Mouse (Mus musculus) heart, embryonic 11.5 days (tissue): ENCODE data around the gene Adad2. TPM values are rescaled to one million over a fixed set of nuclear protein-coding genes. Genes with fewer than 3 reads are reported as not detected.

Experiments used
- ATAC-seq: fragments of 200-750 bp; cut with Nextera tagmentation; replicated peaks from 2 replicates; pipeline ENCODE4 v1.8.0; 2017; ENCODE audit warnings: moderate library complexity; ENCODE audit not compliant: insufficient number of reproducible peaks, low FRiP score, low TSS enrichment
- H3K27ac ChIP-seq: fragments of 300-500 bp; sonication (generic); 2 replicates; pipeline ENCODE4 v1.5.1; 2014; ENCODE audit warnings: mild to moderate bottlenecking, low read depth, low read length
- H3K27me3 ChIP-seq: fragments of 300-500 bp; sonication (generic); 2 replicates; pipeline ENCODE4 v1.6.1; 2014; ENCODE audit warnings: mild to moderate bottlenecking, low read length, mixed read lengths; ENCODE audit not compliant: control insufficient read depth, insufficient read depth
- H3K36me3 ChIP-seq: fragments of 300-500 bp; sonication (generic); 2 replicates; pipeline ENCODE4 v1.6.1; 2014; ENCODE audit warnings: mild to moderate bottlenecking, low read length, moderate library complexity, mixed read lengths; ENCODE audit not compliant: control insufficient read depth, insufficient read depth
- H3K4me1 ChIP-seq: fragments of 300-500 bp; sonication (generic); 2 replicates; pipeline ENCODE4 v1.6.1; 2014; ENCODE audit warnings: low read length; ENCODE audit not compliant: control insufficient read depth, insufficient read depth
- H3K4me2 ChIP-seq: fragments of 300-500 bp; sonication (generic); 2 replicates; pipeline ENCODE4 v1.6.1; 2014; ENCODE audit warnings: mild to moderate bottlenecking, moderate library complexity
- H3K4me3 ChIP-seq: fragments of 300-500 bp; sonication (generic); 2 replicates; pipeline ENCODE4 v1.5.1; 2014; ENCODE audit warnings: low read depth, low read length
- H3K9ac ChIP-seq: fragments of 300-500 bp; sonication (generic); 2 replicates; pipeline ENCODE4 v1.6.1; 2014; ENCODE audit warnings: mild to moderate bottlenecking, low read depth, low read length, moderate library complexity
- H3K9me3 ChIP-seq: fragments of 300-500 bp; sonication (generic); replicated peaks from 2 replicates; pipeline ENCODE4 v1.6.1; 2016; ENCODE audit warnings: low read length; ENCODE audit not compliant: control insufficient read depth
- whole genome bisulfite sequencing: fragments of 180-500 bp; shearing (Covaris S2); extraction: QIAGEN DNeasy Blood & Tissue Kit; methylation state at CpG from one replicate; pipeline ENCODE4 v1.1.7; 2014; ENCODE audit not compliant: insufficient replicate concordance; 5-methylcytosine and 5-hydroxymethylcytosine counted together
- polyA plus RNA-seq: library from polyadenylated mRNA; unstranded; fragments of >200 nt; fragmentation: Nextera tagmentation; extraction: Ambion mirVana; gene quantifications from 2 replicates; pipeline ENCODE4 v1.2.1, GENCODE M21; 2014

Adad2 gene
- not detected in 2 replicates for polyA plus RNA-seq

DNA sequence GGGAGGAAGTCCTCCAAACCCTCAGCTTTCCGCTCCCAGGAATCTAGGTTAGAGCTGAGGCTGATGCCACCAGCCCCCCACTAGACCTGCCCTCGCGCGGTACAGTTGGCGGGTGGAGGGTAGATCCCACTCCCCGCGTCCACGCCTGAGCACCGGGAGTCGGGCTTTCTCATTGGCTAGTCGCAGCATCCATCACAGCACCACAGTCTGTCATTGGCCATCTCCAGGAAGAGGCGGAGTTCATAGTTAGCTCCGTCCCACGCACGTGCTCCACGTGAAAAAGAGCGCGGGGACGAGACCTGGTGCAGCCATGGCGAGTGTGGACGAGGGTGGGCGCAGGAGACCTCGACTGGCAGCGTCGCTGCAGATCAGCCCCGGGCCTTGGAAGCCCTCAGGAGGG is at the start of gene Adad2:
Adad2 (plus strand) TSS at position 277 of the 400 bp plus-strand sequence.
- Histone ChIP-seq H3K4me1 (no peaks in the 10 kb centered on the region), H3K4me3 (no peak within 1 kb of the TSS), H3K9ac (no peak within 1 kb of the TSS), H3K27me3 (0 out of 2 replicates have a peak, but pooled peaks cover 7% of the 10 kb centered on the region), H3K36me3 (no peaks in the 10 kb centered on the region), H3K27ac (no peak within 1 kb of the TSS), H3K9me3 (peaks cover 2% of the 10 kb centered on the region; the same call in 1 of the 2 replicates), H3K4me2 (no peak within 1 kb of the TSS)
- ATAC-seq = no peak
- WGBS = 73% methylated on average over 26 of the region's 26 CpGs

DNA sequence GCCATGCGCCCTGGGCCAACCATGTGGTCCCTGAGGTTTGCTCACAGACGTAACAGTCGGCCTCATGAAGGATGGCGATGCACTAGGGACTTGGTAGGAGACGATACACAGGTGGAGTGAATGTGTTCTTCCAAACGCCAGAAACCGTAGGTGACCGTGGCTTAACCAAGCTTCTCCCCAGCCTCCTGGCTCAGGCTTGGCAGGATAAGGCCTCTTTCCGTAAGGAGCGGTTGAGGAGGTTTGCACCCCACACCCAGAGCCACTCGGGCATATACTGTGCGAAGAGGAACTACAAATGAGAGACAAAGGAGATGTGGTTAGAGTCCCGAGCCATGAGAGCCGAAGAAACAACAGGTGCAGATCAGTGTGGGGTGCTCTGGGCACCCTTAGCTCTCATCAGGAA is 48.7 kb upstream of the Adad2 start:
- Histone ChIP-seq H3K4me2 (no peak overlapping the region), H3K9me3 (no peaks in the 10 kb centered on the region), H3K9ac (no peak overlapping the region), H3K4me1 (peaks cover 4% of the 10 kb centered on the region; the same call in 1 of the 2 replicates), H3K27me3 (no peaks in the 10 kb centered on the region), H3K36me3 (peaks cover 16% of the 10 kb centered on the region), H3K27ac (no peak overlapping the region), H3K4me3 (no peak overlapping the region)
- 92% methylated on average over 14 of the region's 14 CpGs for WGBS
- no peak for ATAC-seq

DNA sequence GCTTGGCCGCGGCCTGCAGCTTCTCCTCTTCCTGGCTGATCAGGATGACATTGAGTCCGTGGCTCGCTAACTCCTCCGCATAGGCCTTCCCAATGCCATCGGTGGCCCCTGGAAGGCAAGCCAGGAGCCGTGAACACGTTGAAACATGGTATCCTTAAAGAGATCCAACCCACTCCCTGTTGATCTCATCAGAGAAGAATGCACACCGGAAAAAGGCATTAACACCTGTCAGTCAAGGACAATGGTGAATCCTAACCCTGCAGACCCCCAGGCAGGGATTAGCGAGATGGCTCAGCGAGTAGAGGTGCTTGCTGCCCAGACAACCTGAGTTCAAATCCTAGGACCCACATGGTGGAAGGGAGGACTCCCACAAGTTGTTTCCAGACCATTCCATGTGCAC is 46.2 kb upstream of the Adad2 start:
- no peak for ATAC-seq
- Histone ChIP-seq H3K27ac (no peak overlapping the region), H3K9me3 (no peaks in the 10 kb centered on the region), H3K27me3 (no peaks in the 10 kb centered on the region), H3K4me1 (no peaks in the 10 kb centered on the region), H3K9ac (no peak overlapping the region), H3K4me2 (no peak overlapping the region), H3K4me3 (no peak overlapping the region), H3K36me3 (peaks cover 16% of the 10 kb centered on the region)
- 67% methylated on average over 11 of the region's 11 CpGs for WGBS

DNA sequence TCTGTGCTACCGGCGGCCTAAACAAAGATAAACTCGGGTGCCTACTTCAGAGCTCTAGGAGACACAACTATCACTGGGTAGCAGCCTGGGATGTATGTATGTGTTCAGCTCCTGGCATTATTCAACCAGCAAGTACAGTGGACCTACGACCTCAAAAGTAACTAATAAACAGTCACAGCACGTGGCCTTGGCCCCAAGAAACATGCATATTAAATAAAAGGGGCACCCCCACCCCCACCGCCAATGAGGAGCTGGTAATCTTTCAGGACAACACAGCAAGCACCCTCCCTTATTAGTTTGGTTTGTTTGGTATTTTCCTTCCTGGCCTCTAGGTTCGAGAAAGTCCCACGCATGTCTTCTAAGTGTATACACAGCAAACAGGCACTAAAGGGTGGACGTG is 44.3 kb upstream of the Adad2 start:
- Histone ChIP-seq H3K36me3 (peaks cover 13% of the 10 kb centered on the region), H3K9ac (no peak overlapping the region), H3K9me3 (no peaks in the 10 kb centered on the region), H3K4me2 (no peak overlapping the region), H3K27me3 (peaks cover 3% of the 10 kb centered on the region; the same call in 1 of the 2 replicates), H3K27ac (no peak overlapping the region), H3K4me1 (no peaks in the 10 kb centered on the region), H3K4me3 (no peak overlapping the region)
- WGBS = 85% methylated on average over 9 of the region's 9 CpGs
- no peak for ATAC-seq

DNA sequence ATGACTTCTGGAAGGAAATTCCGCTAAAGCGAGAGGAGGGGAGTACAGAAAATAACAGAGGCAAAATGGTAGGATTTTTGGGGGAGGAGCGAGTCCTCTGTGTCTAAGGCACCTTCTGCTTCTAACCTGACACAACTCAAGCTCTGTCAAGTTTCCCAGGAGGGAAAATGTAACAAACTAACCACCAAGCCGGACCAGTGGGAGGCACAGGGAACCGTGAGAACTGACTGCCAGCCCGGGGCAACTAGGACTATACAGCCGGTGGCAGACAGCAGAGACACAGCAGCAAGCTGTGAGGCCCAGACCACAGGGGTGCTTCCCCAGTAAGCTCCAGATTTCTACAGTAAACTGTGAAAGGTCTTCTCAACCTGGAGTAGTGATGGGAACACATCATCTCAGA is 43.6 kb upstream of the Adad2 start:
- Histone ChIP-seq H3K27me3 (peaks cover 3% of the 10 kb centered on the region; the same call in 1 of the 2 replicates), H3K9ac (no peak overlapping the region), H3K27ac (no peak overlapping the region), H3K9me3 (no peaks in the 10 kb centered on the region), H3K36me3 (peaks cover 8% of the 10 kb centered on the region), H3K4me1 (0 out of 2 replicates have a peak, but pooled peaks cover 3% of the 10 kb centered on the region), H3K4me3 (no peak overlapping the region), H3K4me2 (no peak overlapping the region)
- no peak for ATAC-seq
- WGBS = 59% methylated on average over 7 of the region's 7 CpGs

DNA sequence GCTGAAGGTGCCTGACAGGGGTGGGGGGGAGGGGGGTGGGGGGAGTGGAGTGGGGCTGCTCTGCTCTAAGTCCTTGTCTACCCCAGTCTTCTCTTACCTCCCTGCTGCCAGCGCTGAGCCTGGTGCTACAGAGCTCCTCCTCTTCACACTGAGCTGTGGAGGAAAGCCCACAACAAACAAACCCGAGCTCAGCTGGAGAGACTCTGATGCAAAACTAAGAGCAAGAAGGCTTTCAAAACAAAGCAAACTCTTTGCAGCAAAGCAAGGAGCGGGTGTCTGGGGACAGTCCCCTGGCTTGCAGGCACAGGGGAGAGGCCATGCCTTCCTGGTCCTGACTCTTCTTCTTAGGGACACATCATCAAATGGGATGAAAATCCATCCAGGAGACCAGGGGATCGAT is 42.7 kb upstream of the Adad2 start:
- H3K27ac ChIP-seq = no peak overlapping the region
- peaks cover 8% of the 10 kb centered on the region for H3K36me3 ChIP-seq
- no peak overlapping the region; the same call in 1 of the 2 replicates for H3K4me2 ChIP-seq
- H3K27me3 ChIP-seq = peaks cover 3% of the 10 kb centered on the region; the same call in 1 of the 2 replicates
- 40% methylated on average over 4 of the region's 4 CpGs for WGBS
- no peak overlapping the region for H3K9ac ChIP-seq
- no peaks in the 10 kb centered on the region for H3K9me3 ChIP-seq
- no peak overlapping the region for H3K4me3 ChIP-seq
- no peak for ATAC-seq
- 0 out of 2 replicates have a peak, but pooled peaks cover 6% of the 10 kb centered on the region for H3K4me1 ChIP-seq

DNA sequence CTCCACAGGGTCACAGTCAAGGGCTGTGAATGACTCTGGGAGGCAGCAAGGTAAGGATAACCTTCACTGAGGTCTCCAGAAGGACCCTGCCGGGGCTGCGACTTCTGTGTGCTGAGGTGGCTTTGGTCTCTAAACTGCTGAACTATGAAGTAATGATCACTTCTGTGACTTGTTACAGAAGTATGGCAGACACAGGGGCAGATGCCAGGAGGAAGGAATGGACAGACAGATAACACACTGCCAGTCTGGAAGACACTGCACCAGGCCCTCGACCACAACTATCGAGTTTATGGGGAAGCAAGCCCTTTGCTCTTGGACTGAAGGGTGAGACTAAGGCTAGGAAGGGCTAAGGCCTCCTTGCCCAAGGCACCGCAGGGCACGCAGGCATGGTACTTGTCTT is 41.4 kb upstream of the Adad2 start:
- WGBS = 89% methylated on average over 6 of the region's 6 CpGs
- H3K36me3 ChIP-seq = no peaks in the 10 kb centered on the region; the same call in 1 of the 2 replicates
- no peak overlapping the region for H3K9ac ChIP-seq
- H3K27ac ChIP-seq = no peak overlapping the region
- H3K4me3 ChIP-seq = no peak overlapping the region
- no peak for ATAC-seq
- H3K4me1 ChIP-seq = 0 out of 2 replicates have a peak, but pooled peaks cover 9% of the 10 kb centered on the region
- H3K9me3 ChIP-seq = no peaks in the 10 kb centered on the region
- H3K27me3 ChIP-seq = peaks cover 9% of the 10 kb centered on the region
- H3K4me2 ChIP-seq = no peak overlapping the region

DNA sequence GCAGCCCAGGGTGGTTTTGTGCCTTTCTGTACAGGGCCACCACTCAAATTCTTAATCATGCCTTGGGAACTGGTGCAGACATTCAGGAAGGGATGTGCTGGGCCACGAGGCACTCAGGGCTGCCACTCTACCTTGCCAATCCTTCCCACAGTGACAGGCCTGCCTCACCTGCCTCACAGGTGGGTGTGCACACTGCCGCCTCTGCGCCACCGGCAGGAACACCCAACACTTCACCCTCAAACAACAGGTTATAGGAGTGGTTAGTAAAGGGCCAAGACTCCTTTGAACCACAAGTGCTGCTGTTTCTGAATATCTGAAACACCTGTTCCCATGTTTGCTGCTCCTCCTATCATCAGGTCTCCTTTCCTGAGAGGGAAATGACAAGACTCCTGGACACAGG is 40.1 kb upstream of the Adad2 start:
- Histone ChIP-seq H3K4me1 (0 out of 2 replicates have a peak, but pooled peaks cover 9% of the 10 kb centered on the region), H3K27ac (no peak overlapping the region), H3K4me2 (no peak overlapping the region), H3K4me3 (no peak overlapping the region), H3K9me3 (no peaks in the 10 kb centered on the region), H3K27me3 (peaks cover 14% of the 10 kb centered on the region), H3K36me3 (no peaks in the 10 kb centered on the region; the same call in 1 of the 2 replicates), H3K9ac (no peak overlapping the region)
- ATAC-seq = no peak
- 93% methylated on average over 4 of the region's 4 CpGs for WGBS
